Mouse (Mus musculus): ENCODE results near the gene Smad1.

Gene Smad1

DNA sequence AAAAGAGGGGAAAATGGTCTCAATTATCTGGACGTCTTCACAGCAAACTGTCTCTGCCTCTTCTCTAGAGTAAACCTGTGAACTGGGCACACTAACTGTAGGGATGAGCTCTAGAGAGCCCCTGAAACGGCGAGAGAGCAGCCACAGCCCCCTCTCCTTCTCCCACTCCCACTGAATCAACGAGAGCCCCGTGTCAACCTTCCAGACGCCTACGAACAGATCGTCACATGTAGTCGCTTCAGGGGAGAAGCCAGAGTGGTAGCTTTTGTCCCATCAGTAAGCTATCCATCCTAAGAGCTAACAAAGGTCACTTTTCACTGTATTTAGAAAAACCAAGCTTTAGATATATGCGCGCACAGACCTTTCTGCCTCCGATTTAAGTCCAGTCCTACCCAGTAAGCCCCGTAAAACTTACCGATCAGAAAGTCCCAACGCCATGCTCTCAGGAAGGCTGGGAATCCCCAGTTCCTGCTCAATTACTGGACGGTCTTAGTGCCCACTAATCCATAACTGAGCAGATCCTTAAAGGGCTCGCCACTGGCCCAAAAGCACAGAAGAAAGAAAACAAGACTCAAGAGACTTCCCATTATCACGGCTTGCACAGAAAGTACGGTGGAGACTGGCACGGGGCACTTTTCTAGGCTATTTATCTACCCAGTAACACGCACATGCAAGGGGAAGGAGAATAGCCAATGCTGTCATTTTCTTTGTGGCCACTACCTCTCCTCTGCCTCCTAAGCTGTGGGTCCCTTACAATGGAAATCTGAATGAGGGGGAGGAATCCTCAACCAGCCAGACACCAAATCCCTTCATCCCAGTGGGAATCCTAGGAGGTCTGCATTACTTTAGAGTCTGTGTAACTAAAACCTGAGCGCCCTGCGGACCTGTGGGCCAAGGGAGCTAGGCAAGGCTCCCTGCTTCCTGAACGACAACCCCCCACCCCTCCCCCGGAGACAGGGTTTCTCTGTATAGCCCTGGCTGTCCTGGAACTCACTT lies 14.7 kb downstream of the Smad1 start:
- ATAC-seq (ENCODE audit: insufficient number of reproducible peaks, low FRiP score, low TSS enrichment), result no peak

DNA sequence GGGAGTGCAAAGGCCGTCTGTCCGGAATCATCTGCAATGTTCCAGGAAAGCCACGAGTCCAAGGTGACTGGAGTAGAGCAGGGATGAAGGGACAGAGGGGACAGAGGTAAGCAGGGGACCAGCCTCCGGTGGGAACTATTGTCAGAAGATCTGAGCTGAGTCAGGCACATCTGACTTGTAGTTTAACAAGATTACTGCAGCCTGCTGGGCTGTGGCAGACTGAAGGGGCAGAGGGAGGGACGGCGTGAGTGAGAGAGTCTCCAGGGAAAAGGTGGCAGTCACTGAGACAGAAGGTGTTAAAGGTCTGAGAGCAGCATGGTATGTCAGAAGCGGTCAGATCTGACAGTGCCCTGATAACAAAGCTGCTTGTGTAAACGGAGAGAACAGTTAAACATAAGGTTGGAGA lies 16.5 kb downstream of the Smad1 start:
- peak; percentile 34; the same call in 1 of the 2 replicates for ATAC-seq (ENCODE audit: insufficient number of reproducible peaks, low FRiP score, low TSS enrichment)

GRCm38 (mm10) chr8:79381771-79382170 lies 17.5 kb downstream of the Smad1 start:
- no peak for ATAC-seq (ENCODE audit: insufficient number of reproducible peaks, low FRiP score, low TSS enrichment)

DNA sequence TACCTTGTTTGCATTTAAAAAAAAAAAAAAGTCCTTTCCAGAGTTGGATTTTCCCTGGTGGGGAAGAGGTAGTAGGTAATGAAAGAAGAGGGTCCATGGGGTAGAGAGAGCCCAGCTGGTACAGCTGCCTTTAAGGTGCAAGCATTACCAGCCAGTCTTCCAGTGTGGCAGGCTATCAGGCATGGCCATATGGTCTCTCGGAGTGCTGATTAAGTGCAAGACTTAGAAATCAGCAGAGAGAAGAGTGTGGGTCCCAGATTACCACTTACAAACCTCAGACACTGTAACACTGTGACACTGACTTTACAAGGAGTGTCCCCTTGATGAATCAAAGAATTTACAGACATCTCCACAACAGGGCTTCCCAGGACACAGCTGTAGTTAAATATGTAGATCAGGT lies 18.9 kb downstream of the Smad1 start:
- ATAC-seq (ENCODE audit: insufficient number of reproducible peaks, low FRiP score, low TSS enrichment), result no peak

- ATAC-seq (ENCODE audit: insufficient number of reproducible peaks, low FRiP score, low TSS enrichment), result no peak
These were observed 19.3 kb downstream of the Smad1 start for GRCm38 (mm10) chr8:79379971-79380370.

DNA sequence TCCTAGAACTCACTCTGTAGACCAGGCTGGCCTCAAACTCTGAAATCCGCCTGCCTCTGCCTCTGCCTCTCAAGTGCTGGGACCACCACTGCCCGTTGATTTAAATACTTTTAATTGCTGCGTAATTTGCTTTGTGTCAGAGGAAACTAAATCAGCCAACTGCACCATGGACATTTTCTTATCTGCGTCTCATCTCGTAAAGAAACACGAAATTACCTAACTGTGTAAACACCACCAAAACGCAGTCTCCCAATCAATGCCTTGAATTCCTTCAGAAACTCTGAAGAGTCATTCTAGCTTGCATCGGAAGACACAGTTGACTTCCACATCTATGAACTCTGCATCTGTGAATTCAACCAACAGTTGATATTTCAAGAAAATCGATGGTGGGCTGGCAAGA lies 22.7 kb downstream of the Smad1 start:
- no peak for ATAC-seq (ENCODE audit: insufficient number of reproducible peaks, low FRiP score, low TSS enrichment)

DNA sequence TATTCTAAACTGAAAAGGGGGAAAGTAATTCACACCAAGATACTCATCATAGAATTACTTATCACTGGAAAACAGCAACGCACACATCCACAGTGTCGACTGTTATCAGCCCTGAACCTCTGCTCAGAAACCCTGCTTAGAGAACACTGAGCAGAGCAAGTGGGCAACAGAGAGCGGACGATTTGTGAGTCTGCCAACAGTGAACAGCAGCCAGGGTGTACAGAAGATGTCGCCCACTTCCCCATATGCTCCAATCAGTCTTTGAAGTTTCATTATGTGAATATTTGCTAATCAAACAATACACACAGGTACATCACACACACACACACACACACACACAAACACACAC lies 23.6 kb downstream of the Smad1 start:
- no peak for ATAC-seq (ENCODE audit: insufficient number of reproducible peaks, low FRiP score, low TSS enrichment)

DNA sequence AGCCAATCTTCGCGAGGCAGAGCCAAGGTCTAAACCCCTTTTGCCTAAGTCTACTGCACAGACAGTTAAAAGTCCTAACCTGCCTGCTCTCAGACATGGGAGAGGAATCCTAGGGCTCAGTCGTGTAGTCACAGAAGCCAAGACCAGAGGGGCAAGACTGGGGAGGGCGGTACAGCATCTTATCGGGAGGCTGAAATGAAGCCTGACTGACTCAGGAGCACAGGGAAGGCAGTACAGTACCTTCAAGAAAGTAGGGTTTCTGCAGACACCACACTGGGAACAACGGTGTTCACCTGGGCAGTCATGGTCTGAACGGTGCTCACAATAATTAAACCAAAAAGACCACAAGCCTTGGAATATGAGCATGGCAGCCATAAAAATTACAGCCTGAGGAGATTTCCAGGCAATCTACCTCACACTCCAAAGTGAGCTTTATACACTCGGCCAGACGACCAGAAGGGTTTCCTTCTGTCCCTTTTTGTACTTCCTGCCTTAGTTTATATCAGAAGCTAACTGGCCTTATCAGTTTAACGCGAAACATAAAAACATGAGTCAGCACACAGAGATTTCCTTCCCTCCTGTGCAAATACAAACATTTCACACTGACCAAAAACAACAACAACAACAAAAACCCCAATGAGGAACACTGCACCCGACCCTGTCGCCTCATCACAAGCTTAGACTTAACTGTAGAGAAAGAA lies 24.1 kb downstream of the Smad1 start:
- no peak for ATAC-seq (ENCODE audit: insufficient number of reproducible peaks, low FRiP score, low TSS enrichment)

DNA sequence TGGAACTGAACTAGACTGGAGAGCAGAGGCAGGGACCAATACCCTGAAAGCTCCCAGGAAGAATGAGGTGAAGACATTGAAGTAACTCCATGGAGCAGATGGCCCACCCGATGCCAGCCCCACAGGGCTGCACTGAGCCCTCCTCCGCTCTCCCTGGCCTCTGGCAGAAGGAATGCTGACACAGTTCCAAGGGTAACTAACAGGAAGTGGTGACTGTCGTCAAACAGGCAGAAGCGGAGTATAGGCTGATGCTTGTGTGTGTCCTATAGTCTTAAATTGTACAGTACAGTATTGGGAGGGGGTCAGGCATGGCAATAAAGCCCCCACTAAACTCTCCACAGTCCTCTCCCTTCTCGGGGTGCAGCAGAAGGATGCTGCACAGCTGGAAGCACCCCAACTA lies 24.9 kb downstream of the Smad1 start:
- peak; percentile 58 for ATAC-seq (ENCODE audit: insufficient number of reproducible peaks, low FRiP score, low TSS enrichment)

- ATAC-seq (ENCODE audit: insufficient number of reproducible peaks, low FRiP score, low TSS enrichment), result no peak
These were observed 25.8 kb downstream of the Smad1 start for GRCm38 (mm10) chr8:79373563-79373962.

DNA sequence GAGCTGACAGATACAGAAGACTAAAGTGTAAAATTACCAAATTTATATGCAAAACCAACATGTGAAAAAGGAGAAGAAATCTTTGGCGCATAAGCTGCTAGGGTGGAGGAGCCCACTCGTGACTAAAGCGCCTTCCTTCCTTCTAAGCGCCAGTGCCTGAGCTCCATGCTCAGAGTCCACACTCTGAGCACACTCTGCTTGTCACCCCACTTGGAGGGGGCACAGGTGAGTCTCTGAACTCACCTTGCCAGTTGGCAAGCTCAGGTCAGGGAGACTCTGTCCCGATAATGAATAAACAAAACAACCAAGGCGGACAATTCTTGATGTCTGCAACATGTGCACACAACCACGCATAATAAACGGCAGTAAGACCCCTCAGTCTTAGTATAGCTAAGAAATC lies 26.4 kb downstream of the Smad1 start:
- no peak for ATAC-seq (ENCODE audit: insufficient number of reproducible peaks, low FRiP score, low TSS enrichment)

DNA sequence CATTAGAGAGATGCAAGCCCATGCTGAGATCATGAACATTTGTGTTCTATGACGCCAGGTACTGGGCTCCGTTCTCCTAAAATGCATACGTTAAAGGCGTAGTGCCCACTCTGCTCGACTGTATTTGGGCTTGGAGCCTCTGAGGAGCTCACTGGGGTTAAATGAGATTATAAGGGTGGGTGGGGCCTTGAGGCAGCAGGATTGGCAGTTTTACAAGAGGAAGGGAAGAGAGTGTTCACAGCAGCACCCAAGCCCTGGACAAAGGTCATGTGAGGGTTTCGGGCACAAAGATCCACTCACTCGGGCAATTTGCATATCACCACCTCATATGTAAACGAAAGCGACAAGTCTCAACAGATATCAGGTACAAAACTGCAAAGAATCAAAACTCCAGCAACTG lies 26.8 kb downstream of the Smad1 start:
- no peak for ATAC-seq (ENCODE audit: insufficient number of reproducible peaks, low FRiP score, low TSS enrichment)

DNA sequence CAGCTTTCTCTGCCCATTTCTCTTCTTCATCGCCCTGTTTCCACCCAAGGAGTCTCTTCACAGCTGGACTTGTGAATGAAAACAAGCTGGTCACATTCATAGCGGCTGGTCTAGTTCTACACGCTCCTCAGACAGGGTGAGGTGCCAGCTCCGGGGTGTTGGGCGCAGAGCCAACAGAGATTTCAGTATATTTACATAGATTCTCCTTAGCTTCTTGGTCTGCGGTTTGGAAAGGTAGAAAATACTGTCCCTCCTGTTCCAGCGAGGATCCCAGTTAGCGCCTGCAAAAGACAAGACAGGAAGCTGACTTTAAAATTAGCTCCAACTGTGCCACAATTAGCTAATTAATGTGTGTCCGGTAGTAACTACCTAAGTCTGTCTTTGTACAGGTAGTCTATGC lies 27.2 kb downstream of the Smad1 start:
- ATAC-seq (ENCODE audit: insufficient number of reproducible peaks, low FRiP score, low TSS enrichment), result no peak

DNA sequence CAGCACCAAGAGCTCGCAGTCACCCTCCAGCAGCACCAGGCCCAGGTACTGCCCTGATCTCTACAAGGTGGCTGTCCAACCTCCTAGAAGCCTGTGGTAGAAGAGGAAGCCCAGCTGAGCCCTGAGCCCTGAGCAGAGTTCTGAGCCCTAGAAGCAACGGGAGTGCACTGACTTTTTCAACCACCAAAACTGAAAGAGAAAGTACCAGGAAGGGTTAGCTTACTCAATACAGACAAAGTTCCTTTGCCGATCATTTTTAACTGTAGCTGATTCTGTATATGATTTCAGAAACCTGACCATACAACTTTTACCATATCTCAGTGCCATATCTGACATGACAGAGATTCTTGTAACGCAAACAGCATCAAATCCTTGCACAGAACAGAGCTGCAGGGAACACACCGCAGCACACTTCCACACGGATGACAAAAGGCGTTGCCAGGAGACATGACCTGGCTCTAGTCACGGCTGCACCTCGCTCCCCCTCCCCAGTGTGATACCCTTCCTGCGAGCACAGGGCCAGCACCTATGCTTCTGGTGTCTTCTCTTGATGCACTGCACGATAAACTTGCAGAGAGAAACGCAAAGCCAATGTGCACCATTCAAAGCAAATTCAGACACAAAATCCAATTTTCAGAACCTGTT lies 28.6 kb downstream of the Smad1 start:
- no peak for ATAC-seq (ENCODE audit: insufficient number of reproducible peaks, low FRiP score, low TSS enrichment)

GRCm38 (mm10) chr8:79369163-79369562 lies 30.2 kb downstream of the Smad1 start:
- no peak for ATAC-seq (ENCODE audit: insufficient number of reproducible peaks, low FRiP score, low TSS enrichment)

DNA sequence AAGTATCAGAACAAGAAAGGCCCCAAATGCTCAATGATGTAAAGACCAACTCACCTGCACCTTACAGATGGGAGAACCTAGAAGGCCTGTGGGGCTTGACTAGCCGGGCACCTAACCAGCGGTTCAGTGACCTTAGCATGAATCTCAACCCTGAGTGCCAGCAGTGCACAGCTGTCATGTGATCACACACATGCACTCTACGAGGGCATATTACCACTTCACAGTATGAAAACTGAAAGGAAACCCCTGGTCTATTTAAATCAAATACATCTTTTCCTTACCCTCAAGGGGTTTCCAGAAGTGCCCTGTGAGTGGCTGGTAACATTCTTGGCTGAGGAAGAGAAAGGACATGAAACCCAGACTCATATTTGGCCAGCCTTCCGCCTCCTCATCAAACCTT lies 31.4 kb downstream of the Smad1 start:
- no peak for ATAC-seq (ENCODE audit: insufficient number of reproducible peaks, low FRiP score, low TSS enrichment)

GRCm38 (mm10) chr8:79367350-79367749 lies 32.0 kb downstream of the Smad1 start:
- no peak for ATAC-seq (ENCODE audit: insufficient number of reproducible peaks, low FRiP score, low TSS enrichment)

DNA sequence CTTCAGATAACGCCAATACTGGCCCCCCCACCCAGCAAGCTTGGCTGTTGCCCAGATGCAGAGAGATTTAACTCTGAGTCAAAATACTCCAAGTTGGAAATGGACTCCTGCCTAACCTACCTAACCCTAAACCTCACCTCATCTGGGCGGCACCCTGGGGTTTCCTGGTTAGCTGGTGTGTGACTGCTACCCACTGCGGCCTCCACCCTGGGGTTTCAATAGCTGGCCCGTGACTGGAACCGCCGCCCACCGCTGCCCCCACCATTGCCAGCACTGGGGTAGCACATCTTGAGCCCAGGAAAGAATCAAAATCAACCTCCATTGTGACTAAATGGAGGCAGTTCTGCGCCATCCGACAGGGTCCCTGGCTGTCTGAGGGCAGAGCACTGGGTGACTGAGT lies 33.1 kb downstream of the Smad1 start:
- no peak for ATAC-seq (ENCODE audit: insufficient number of reproducible peaks, low FRiP score, low TSS enrichment)

DNA sequence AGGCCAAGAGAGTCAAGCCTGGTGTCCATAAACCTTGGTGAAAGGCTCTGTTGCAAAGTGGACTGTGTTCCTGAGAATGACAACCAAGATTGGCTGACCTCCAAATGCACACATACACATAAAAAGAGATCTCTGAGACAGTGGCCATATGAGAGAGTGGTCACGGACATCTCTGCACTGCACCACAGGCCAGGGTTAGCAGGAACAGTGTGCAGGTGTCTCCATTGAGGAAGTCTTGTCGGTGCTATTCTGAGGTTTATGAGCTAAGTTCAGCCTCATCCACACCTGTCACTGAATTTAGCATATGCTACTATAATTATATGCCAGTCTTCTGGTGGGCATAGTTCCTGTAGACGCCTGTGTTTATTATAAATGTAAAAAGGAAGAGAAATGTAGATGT lies 33.6 kb downstream of the Smad1 start:
- peak; percentile 80 for ATAC-seq (ENCODE audit: insufficient number of reproducible peaks, low FRiP score, low TSS enrichment)

- no peak for ATAC-seq (ENCODE audit: insufficient number of reproducible peaks, low FRiP score, low TSS enrichment)
These were observed 34.5 kb downstream of the Smad1 start for GRCm38 (mm10) chr8:79364806-79365205.

DNA sequence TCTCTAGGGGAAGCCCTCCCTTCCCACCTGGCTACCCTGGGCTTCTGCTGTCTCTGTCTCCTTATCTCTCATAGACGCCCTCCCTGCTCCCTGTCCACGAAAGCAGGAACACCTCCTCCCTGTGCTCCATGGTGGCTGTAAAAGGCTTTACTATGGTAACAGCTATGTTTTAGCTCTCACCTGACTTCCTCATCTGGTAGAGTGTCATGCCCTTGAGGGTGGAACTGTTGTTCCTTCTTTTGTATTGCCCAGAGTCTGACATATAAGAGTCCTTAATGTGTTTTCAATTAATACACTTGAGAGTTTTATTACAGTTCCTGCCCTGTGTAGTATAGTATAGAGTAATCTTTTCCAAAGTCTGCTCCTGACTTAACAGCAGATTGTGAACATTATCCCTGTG lies 36.9 kb downstream of the Smad1 start:
- ATAC-seq (ENCODE audit: insufficient number of reproducible peaks, low FRiP score, low TSS enrichment), result no peak
